Comparison of ENCODE assay signal across 14 mouse cellular contexts in genomic region chr7:72837992-72838655, GRCm38 (mm10).
A peak's percentile ranks its signal among the peaks of the same experiment; 100 is the strongest.
DNase-seq lines count a peak whose midpoint lies in the region; ATAC-seq and TF ChIP-seq lines count a peak whose summit lies in the region.
"Had no signal": no experiment of that assay in that cellular context is flagged by ENCODE, and none has a peak within 500 bp of the region (broad histone marks: within the 10 kb centered on the region; RNA-seq: fewer than 3 reads in every experiment).

No protein-coding gene starts in this region.

- DNase-seq in midbrain, postnatal 0 days (ENCODE audit: low spot score): peak; percentile 42
- no peak for DNase-seq in cerebellum, adult 18-20 months
- no peak for DNase-seq in kidney, postnatal 36 days
- no peak for DNase-seq in adrenal gland, postnatal 36 days
- DNase-seq: cerebellum, postnatal 14 days had no signal

- peak; percentile 70; the same call in 1 of the 2 replicates for ATAC-seq in neural tube, embryonic 12.5 days (ENCODE audit: low FRiP score, low read depth)
- no peak for ATAC-seq in neural tube, embryonic 15.5 days (ENCODE audit: low FRiP score)
- ATAC-seq in forebrain, embryonic 12.5 days (ENCODE audit: low FRiP score): peak; percentile 87
- ATAC-seq in hindbrain, embryonic 15.5 days (ENCODE audit: low FRiP score, low read depth): 0 out of 2 replicates have a peak, but pooled peaks have one; percentile 51
- no peak for ATAC-seq in midbrain, postnatal 0 days (ENCODE audit: low FRiP score)
- ATAC-seq: activated CD4-positive, CD25-positive, alpha-beta regulatory T cell, adult 4 months had no signal

- TF ChIP-seq CTCF in midbrain, postnatal 0 days (IDR thresholded peaks at IDR 0.05): no peak

- H3K4me3 ChIP-seq in neural tube, embryonic 12.5 days: no peak overlapping the region
- H3K4me3 ChIP-seq in neural tube, embryonic 15.5 days (replicated peaks): no peak overlapping the region
- no peak overlapping the region for H3K4me3 ChIP-seq in forebrain, embryonic 12.5 days (replicated peaks)
- H3K4me3 ChIP-seq in hindbrain, embryonic 15.5 days: no peak overlapping the region
- H3K4me3 ChIP-seq in midbrain, postnatal 0 days (ENCODE audit: low read depth, low read length): no peak overlapping the region
- H3K4me3 ChIP-seq: kidney, embryonic 15.5 days; limb, embryonic 10.5 days; liver, embryonic 15.5 days had no signal

- H3K9me3 ChIP-seq in neural tube, embryonic 12.5 days: no peaks in the 10 kb centered on the region
- H3K9me3 ChIP-seq in neural tube, embryonic 15.5 days (replicated peaks): 0 out of 2 replicates have a peak, but pooled peaks cover 3% of the 10 kb centered on the region
- H3K9me3 ChIP-seq in forebrain, embryonic 12.5 days: no peaks in the 10 kb centered on the region
- no peaks in the 10 kb centered on the region for H3K9me3 ChIP-seq in hindbrain, embryonic 15.5 days
- H3K9me3 ChIP-seq in midbrain, postnatal 0 days (ENCODE audit: low read length): no peaks in the 10 kb centered on the region
- H3K9me3 ChIP-seq: kidney, embryonic 15.5 days; limb, embryonic 10.5 days; liver, embryonic 15.5 days had no signal

- no peak overlapping the region for H3K4me2 ChIP-seq in neural tube, embryonic 12.5 days (replicated peaks)
- no peak overlapping the region for H3K4me2 ChIP-seq in neural tube, embryonic 15.5 days
- no peak overlapping the region for H3K4me2 ChIP-seq in forebrain, embryonic 12.5 days
- H3K4me2 ChIP-seq in hindbrain, embryonic 15.5 days: no peak overlapping the region; the same call in 1 of the 2 replicates
- no peak overlapping the region for H3K4me2 ChIP-seq in midbrain, postnatal 0 days (ENCODE audit: low read depth, low read length, poor library complexity, severe bottlenecking)
- H3K4me2 ChIP-seq: kidney, embryonic 15.5 days; liver, embryonic 15.5 days had no signal

- H3K27ac ChIP-seq in neural tube, embryonic 12.5 days: 0 out of 2 replicates have a peak overlapping the region, but pooled peaks have one; percentile 15
- no peak overlapping the region for H3K27ac ChIP-seq in neural tube, embryonic 15.5 days (replicated peaks)
- H3K27ac ChIP-seq in forebrain, embryonic 12.5 days: peak overlapping the region; percentile 73
- no peak overlapping the region for H3K27ac ChIP-seq in hindbrain, embryonic 15.5 days (replicated peaks)
- no peak overlapping the region for H3K27ac ChIP-seq in midbrain, postnatal 0 days (ENCODE audit: low read depth, low read length)
- H3K27ac ChIP-seq: kidney, embryonic 15.5 days; limb, embryonic 10.5 days; liver, embryonic 15.5 days; stomach, postnatal 0 days had no signal

- 29% methylated on average over 6 of the region's 6 CpGs for WGBS in neural tube, embryonic 12.5 days
- 11% methylated on average over 6 of the region's 6 CpGs for WGBS in neural tube, embryonic 15.5 days
- 10% methylated on average over 6 of the region's 6 CpGs for WGBS in forebrain, embryonic 12.5 days
- WGBS in hindbrain, embryonic 15.5 days: 6% methylated on average over 6 of the region's 6 CpGs
- 12% methylated on average over 6 of the region's 6 CpGs for WGBS in midbrain, postnatal 0 days

- H3K4me1 ChIP-seq in neural tube, embryonic 12.5 days: peaks cover 9% of the 10 kb centered on the region
- H3K4me1 ChIP-seq in neural tube, embryonic 15.5 days: peaks cover 9% of the 10 kb centered on the region; the same call in 1 of the 2 replicates
- peaks cover 34% of the 10 kb centered on the region for H3K4me1 ChIP-seq in forebrain, embryonic 12.5 days
- H3K4me1 ChIP-seq in hindbrain, embryonic 15.5 days (replicated peaks): peaks cover 18% of the 10 kb centered on the region
- peaks cover 8% of the 10 kb centered on the region; the same call in 1 of the 2 replicates for H3K4me1 ChIP-seq in midbrain, postnatal 0 days (ENCODE audit: insufficient read depth, low read length)
- H3K4me1 ChIP-seq: kidney, embryonic 15.5 days; liver, embryonic 15.5 days had no signal

- H3K27me3 ChIP-seq in neural tube, embryonic 12.5 days (replicated peaks): no peaks in the 10 kb centered on the region
- H3K27me3 ChIP-seq in neural tube, embryonic 15.5 days (replicated peaks): no peaks in the 10 kb centered on the region
- no peaks in the 10 kb centered on the region for H3K27me3 ChIP-seq in forebrain, embryonic 12.5 days
- no peaks in the 10 kb centered on the region for H3K27me3 ChIP-seq in hindbrain, embryonic 15.5 days
- H3K27me3 ChIP-seq in midbrain, postnatal 0 days (ENCODE audit: insufficient read depth, low read length): no peaks in the 10 kb centered on the region
- H3K27me3 ChIP-seq: kidney, embryonic 15.5 days; liver, embryonic 15.5 days had no signal

- no peaks in the 10 kb centered on the region for H3K36me3 ChIP-seq in neural tube, embryonic 12.5 days
- H3K36me3 ChIP-seq in neural tube, embryonic 15.5 days: no peaks in the 10 kb centered on the region
- no peaks in the 10 kb centered on the region for H3K36me3 ChIP-seq in forebrain, embryonic 12.5 days (replicated peaks)
- H3K36me3 ChIP-seq in hindbrain, embryonic 15.5 days: no peaks in the 10 kb centered on the region
- no peaks in the 10 kb centered on the region for H3K36me3 ChIP-seq in midbrain, postnatal 0 days (ENCODE audit: insufficient read depth, low read length)
- H3K36me3 ChIP-seq: kidney, embryonic 15.5 days; limb, embryonic 10.5 days; liver, embryonic 15.5 days had no signal

- H3K9ac ChIP-seq in neural tube, embryonic 12.5 days: 0 out of 2 replicates have a peak overlapping the region, but pooled peaks have one; percentile 33
- no peak overlapping the region for H3K9ac ChIP-seq in neural tube, embryonic 15.5 days (replicated peaks)
- H3K9ac ChIP-seq in forebrain, embryonic 12.5 days: no peak overlapping the region
- H3K9ac ChIP-seq in hindbrain, embryonic 15.5 days: no peak overlapping the region
- no peak overlapping the region for H3K9ac ChIP-seq in midbrain, postnatal 0 days (replicated peaks; ENCODE audit: low read length, poor library complexity, severe bottlenecking)
- H3K9ac ChIP-seq: kidney, embryonic 15.5 days; liver, embryonic 15.5 days had no signal

Comparison
In these comparisons a context has a peak if more than half of its experiments do, and no peak if none do; other contexts are left out.
1. ATAC-seq: peak in neural tube, embryonic 12.5 days (single experiment), forebrain, embryonic 12.5 days (single experiment) and hindbrain, embryonic 15.5 days (single experiment); none in neural tube, embryonic 15.5 days (single experiment) and midbrain, postnatal 0 days (single experiment).
2. H3K27ac ChIP-seq: peak in neural tube, embryonic 12.5 days (single experiment) and forebrain, embryonic 12.5 days (single experiment); none in neural tube, embryonic 15.5 days (single experiment), hindbrain, embryonic 15.5 days (single experiment) and midbrain, postnatal 0 days (single experiment).